Mouse (Mus musculus) heart, adult 11 months (tissue): ENCODE measurements at regions not wholly inside any gene's neighbourhood (a gene's known extent, or its start where the extent isn't known, plus 50 kb on each side); places are given as distances from the start of the nearest gene placed in this dataset.
A peak's percentile ranks its signal among the peaks of the same experiment; 100 is the strongest.

Experiments used
- DNase-seq: peaks from one replicate; pipeline ENCODE4 v3.0.0; 2022

DNA sequence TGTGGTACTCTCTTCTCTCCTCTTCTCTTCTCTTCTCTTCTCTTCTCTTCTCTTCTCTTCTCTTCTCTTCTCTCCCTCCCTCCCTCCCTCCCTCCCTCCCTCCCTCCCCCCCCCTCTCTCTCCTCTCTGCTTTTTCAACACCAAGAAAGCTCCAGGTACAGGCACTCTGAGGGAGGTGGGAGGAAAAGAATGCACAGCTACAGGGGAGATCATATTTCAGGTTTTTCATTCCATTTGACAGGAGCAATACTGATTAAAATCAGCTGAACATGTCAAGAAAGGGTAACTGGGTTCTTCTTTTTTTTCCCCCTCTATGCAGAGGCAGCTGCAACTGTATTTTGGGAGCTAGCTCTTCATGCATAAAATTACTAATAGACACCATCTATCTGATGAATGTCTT lies 368.8 kb upstream of the Rack1 start:
- no peak for DNase-seq

DNA sequence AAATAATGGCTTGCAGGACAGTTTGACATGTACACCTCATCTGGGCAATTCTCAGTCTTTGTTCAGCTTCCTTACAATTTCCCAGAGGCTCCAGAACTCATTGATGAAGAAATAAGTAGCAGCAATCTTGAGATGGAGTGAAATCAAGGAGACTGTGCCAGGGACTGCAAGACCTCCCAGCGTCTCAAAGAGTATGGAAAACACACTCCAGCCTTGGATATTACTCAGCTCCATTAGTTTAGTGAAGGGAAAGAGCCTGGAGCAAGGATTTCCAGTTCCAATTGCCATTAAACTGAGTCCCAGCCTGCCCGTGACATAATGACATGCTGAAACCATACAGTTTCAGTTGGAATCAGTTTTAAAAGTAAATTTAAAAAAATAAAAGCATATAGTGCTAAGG lies 372.7 kb upstream of the Rack1 start:
- DNase-seq, result no peak

DNA sequence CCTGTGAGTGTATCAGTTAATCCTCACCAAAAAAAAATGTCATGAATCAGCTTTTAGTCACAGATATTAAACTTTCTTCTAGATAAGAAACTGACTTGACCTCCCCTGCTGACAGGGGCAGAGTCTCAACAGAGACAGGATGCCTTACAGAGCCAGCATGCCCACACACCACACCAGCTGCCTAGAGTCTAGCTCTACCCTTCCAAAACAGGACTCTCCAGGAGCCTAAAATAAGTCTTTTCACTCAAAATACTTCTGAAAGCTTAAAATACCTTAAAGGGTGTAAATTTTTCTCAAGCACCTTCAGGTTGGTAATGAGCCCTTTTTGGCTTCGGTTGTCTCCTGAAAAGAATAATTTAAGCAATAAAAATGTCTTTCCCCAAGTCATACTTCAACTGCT lies 373.7 kb upstream of the Rack1 start:
- DNase-seq, result no peak

DNA sequence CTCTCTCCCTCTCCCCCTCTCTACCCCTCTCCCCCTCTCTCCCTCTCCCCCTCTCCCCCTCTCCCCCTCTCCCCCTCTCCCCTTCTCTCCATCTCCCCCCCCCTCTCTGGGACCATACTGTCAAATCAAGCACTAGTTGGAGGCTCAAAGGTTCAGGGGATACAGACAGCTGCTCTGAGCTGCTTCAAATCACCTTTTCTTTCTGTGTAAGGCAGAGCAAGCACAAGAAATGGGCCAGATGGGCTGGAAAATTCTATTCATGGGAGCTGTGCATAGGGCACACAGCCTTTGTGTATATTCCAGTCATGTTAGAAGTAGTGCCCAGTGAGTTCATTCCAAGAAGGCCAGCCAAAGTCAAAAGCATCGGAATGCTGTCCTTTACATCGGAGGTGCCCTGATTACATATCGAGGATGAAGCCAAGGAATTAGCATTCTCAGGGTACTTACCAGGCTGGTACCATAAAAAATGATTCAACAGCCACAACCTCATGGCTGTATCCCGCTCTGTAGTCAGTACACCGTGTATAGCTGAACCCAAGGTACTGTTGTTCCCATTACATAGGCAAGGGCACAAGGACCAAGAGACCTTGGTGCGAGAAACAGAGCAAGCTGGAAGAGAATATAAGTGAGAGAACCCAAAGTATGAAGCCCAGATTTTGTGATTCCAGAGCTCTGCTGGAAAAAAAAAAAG lies 381.9 kb upstream of the Rack1 start:
- no peak for DNase-seq

DNA sequence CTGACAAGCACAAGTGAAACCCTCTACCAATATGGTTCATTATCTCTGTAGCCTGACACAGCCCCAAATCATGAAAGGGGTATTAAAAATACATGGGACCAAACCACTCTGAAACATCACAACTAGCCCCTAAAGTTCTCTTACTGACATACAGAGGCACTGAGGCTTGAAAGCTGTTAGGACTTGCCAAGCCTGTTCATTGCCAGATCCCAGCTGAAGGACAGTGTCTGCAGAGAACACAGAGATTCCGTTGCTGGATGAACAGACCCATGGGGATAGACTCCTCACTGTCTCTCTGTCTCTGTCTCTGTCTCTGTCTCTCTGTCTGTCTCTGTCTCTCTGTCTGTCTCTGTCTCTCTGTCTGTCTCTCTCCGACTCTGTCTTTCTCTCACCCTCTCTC lies 382.5 kb upstream of the Rack1 start:
- no peak for DNase-seq

DNA sequence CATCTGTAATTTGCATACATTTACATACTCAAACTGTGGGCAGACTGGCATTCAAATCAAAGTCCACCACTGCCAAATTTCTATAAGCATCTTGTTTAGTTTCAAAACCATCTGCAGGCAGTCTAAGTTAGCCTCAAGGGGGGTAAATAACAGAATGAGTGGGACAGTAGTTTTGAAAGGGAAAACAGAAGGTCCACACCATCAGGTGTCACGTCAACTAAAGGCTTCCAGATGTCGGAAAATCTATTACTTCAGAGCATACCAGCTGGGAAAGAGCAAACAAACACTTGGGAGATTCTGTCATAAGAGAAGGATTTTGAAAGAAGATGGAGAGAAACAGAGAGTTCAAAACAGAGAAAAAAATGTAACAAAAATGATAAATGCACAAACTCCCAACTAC lies 402.1 kb upstream of the Rack1 start:
- DNase-seq, result no peak

DNA sequence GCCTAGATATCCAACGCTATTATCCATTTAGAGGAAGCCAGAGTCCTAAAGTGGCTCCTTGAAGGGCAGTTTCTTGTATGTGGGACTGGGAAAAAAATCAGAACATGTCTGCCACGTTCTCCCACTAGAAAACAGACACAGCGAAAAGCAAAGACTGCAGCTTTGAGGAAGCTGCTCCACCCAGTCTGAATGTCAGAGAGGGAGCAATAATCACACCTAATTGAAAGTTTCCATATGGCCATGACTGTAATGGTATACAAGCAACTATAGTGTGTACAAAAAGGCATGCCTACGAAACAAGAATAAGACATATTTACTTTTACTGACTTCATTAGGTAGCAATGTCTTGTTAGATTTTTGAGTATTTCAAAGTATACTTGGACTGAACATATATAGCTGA lies 392.7 kb upstream of the Sgcd start:
- no peak for DNase-seq

DNA sequence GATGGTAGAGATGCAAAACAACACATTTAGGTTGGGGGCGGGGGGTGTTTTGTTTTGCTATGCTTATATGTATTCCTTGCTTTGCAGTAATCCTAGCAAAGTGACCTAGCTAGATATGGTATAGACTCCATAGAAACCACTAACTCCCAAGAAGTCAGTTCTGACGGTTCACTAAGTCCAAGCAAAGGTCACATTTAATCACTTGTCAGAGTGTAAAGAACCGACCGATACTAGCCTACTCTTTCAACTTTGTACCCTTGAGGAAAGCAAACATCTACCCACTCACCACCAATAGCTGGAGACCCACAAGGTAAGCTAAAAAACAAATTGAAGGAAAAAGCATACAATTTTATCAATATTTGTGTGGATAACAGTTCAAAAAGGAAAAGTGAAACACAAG lies 389.3 kb upstream of the Sgcd start:
- no peak for DNase-seq

DNA sequence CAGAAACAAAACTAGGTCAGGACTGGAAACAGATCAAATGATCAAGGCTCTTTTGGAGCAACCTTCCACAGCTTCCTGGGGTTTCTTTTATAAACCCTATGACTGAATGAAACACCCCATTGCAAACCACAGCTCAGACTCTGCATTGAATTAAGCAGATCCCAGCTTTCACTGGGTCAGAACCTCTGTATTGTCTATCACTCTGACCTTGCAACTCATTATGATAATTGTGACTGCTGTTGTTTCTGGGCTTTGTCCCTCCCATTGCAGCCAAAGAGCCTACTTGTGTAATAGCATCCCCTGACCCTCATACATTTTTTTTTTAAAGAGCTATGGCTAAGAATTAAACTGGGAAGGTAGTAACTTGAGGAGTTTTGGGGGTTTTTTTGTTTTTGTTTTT lies 388.5 kb upstream of the Sgcd start:
- no peak for DNase-seq

DNA sequence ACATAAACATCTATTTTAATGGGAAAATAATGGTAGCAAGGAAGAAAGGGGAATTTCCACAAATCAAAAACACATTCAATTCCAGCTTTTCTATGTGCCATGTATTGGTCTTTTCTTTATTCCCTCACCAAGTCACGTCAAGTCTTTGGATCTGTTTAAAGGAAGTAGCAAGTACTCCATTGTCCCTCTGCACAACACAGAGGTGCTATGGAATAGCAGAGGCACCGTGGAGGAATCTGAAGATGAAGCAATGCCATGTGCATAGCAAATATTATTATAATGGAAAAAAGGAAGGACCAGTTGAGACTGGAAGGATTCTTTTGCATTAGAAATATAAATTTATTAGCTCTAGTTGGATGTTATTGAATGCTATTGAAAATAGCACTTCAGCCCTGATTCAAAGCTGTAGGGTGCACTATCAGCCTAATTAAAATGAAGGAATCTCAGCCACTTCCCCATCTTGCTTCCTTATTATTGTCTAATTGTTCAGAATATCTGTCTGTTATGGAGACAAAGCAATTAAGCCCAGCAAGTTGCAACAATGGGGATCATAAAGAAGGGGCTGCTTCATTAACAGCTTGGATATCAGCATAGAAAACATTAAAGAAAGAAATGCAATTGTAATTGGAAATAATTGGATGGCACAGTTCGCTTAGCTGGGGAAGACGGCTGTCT lies 362.7 kb upstream of the Sgcd start:
- DNase-seq, result no peak

DNA sequence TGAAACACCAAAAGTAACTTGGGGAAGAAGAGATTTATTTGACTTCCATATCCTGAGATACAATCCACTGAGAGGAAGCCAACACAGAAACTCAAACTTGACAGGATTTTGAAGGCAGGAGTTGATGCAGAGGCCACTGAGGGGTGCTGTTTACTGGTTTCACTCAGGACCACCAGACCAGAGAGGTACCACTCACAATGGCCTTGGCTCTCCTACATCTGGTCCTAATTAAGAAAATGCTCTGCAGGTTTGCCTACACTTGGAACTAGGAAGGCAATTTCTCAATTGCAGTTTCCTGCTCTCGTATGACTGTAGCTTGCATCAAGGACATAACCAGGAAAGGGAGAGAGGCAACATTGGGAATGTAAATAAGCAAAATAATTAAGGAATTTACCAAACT lies 325.7 kb upstream of the Sgcd start:
- no peak for DNase-seq

DNA sequence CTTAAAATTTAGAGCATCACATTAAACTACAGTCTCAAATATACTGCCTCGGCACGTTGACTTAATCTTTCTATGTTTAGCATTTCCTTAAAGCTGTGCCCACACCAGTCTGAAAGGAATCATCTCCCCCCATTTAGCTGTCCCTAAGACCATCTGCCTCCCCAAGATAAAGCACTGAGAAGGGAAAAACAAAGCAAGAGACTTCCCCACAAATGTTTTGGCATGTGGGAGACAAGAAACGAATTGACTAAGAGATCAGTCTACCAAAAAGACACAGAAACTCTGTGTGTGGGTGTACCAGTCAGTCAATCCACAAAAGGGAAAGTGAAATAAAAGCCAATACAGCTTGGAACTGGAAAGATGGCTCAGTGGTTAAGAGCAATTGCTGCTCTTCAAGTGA lies 306.6 kb upstream of the Sgcd start:
- DNase-seq, result no peak

DNA sequence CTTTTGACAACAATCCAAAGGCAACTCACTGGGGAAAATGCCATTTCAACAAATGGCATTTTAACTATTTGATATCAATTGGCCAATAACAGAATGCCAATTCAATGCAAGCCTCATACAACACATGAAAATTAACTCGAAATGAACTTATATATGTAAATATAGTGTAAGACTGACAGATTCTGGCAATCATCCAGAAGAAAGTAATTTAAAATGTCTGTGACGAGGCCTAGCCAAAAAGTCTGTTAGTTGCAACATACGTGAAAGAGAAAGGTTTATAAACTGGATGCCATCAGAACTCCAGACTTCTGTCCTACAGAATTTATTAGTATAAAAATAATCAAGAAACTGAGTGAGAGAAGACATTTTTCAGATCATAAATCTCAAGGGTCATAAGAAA lies 273.7 kb upstream of the Sgcd start:
- no peak for DNase-seq

DNA sequence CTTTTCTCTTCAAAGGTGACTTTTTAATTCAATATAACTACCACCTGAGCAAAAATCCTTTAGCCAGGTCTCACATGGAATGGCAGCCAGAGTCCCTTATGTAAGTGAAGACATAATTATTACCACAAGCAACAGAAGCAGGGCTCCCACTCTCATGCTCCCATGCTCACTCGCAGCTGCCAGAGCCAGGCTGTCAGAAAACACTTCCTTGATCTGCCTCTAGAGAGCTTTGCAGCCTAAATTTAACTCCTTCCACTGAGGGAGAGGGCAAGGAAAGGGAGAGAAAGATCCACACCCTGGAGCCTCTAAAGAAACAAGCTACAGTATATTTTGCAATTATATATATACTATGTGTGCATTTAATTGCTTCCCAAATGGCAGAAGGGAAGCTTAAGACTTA lies 272.3 kb upstream of the Sgcd start:
- DNase-seq, result no peak

DNA sequence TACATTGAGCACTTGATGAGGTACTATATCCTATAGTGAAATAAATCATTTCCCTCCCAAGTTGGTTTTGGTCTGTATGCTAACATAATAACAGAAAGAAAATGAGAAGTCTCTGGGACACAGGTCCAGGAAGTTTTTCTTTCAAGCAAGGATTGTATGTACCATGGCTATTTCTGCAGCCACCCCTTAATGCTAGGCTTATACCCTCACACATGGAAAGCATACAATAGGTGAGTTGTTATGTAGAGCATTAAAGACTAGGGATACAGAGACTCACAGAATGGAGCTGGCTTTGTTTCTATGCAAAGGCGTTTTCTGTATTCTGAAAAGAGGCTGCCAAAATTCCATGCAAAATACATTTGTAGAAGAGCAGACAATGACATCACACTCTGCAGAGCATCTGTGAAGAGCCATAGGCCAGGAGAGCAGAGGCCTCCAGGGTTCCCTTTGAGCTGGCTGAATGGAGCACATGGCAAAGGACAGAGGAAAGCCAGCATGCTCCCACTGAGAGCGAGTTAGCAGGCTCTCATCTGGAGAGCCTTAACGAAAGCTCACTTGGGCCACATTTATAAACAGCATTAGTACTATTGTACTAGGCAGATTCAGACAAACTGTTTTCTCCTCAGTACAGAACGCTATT lies 262.0 kb upstream of the Sgcd start:
- peak; percentile 92 for DNase-seq

DNA sequence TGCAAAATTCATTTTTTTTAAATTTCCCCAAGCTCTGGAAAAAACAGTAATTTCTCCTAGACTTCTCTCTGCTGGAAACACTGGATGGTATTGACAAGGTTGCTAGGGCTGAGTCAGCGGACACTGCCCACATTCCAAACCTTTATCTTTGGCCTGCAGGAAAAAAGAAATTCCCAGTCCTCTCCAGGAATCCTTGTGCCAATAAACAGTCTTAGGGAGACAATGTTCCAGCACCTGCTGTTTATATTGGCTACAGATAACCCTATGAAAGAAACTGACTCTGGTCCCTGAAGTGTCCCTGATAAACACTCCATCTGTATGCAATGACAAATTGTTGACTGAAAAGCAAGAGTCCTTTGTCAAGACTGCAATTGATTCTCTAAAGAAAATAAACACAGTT lies 260.5 kb upstream of the Sgcd start:
- peak; percentile 98 for DNase-seq

DNA sequence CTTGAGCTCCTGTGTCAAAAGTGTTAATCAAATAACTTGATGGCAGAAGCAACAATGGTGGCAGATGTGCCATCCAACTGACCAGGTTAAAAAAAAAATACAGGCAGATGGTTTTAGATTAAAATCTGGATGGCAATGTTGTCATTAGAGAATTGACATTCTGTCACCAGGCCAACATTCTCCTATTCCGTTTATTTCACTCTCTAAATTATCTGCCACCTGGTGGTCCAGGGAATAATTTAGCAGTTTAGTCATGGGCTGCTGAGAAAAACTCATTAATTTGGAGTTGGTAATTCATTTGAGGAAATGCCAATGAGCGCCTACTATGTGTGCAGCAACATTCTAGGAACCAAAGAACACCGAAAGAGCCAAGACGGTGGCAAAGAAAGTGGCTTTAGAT lies 232.4 kb upstream of the Sgcd start:
- DNase-seq, result no peak

DNA sequence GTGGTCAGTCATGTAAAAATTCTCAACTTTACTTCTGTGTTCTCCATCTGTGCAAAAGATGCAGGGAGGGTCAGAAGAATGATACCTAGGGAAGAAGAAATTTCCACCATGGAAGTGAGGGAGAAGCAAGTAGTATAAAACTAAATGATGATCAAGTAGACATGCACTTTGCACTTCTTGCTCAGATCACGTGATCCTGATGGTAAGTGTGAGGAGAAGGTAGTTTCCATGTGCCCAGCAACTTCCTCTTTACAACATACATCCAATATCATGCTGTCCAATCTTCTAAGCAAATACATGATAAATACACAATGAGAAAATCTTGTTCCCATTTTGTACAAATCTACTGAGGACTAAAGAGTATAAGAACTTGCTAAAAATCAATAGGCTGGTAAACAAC lies 230.4 kb upstream of the Sgcd start:
- no peak for DNase-seq

DNA sequence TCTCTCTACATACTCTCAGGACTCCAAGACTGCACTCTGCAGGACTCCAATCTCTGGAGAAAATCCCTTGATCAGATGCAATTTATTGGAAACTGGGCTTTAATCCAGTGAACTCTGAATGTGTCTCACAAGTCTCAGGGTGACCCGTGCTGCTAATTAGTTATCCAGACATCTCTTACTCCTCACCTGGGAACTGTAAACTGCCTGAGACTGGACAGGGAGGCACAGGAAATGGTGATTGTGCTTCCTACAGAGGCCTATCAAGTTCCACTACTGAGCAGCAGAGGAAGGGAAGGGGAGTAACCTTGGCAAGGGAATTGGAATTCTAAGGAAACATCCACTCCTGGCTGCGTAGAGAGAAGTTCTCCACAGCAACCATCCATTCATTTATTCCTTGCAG lies 228.0 kb upstream of the Sgcd start:
- peak; percentile 80 for DNase-seq

DNA sequence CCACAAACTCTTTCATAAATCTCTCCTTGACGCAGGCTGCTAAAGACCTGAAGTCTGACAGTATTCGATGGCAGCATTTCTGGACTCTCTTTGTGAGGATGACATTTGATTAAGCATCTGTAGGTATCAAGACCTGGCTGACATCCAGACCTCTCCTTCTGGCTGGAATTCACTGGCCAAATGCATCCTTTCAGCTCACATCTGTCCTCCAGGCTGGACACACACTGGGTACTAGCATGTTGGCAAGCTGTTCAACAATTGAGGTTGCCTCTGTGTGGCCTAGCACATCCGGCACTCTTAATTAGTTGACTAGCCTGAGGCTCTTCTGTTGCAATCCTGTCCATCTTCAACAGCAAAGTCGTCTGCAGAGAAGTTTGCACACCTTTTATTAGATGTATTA lies 197.8 kb upstream of the Sgcd start:
- no peak for DNase-seq

DNA sequence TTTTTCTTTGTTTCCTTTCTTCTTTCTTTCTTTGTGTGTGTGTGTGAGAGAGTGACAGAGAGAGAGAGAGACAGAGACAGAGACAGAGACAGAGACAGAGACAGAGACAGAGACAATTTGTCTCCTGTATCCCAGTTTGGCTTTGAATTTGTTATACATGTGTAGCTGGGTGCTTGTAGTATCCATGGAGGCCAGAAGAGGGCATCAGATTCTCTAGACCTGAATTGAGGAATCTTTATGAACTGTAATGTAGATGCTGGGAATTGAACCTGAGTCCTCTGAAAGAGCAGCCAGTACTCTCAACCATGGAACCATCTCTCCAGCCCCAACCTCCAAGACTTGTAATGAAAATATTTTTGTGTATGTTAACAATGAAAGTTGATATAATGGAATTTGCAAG lies 190.2 kb upstream of the Sgcd start:
- DNase-seq, result no peak

DNA sequence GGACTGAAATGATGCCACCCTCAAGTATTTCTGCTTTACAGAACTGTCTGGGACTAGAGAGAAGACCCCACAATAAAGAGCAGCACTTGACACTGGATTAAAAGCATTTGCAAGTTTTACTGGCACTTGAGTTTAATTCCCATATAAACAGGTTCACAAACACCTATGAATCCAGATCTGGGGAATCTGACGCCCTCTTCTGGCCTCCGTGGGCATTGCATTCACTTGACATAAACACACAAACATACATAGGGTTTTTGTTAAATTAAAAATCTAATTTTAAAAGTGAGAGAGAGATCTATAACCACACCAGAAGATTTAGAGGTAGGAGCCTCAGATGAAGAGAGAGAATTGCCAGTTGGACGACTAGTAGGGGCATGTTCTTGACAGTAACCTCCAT lies 189.4 kb upstream of the Sgcd start:
- no peak for DNase-seq

DNA sequence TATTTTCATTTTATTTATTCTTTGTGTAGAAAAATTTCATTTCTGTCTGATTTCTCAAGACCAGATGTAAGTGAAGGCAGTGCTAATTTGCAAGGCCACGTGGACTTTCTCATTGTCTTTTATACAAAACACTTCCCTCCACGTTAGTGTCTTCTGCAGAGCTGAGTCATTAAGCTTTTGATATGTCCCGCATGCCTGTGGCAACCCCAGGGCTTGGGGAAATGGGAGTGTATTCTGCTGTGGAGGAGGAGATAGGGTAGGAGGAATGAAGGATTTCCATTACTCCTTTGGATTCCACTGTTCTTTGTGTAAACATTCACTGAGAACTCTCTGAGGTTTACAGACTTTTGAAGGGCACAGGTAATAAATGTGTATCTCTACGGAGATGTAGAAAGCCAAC lies 187.7 kb upstream of the Sgcd start:
- no peak for DNase-seq

DNA sequence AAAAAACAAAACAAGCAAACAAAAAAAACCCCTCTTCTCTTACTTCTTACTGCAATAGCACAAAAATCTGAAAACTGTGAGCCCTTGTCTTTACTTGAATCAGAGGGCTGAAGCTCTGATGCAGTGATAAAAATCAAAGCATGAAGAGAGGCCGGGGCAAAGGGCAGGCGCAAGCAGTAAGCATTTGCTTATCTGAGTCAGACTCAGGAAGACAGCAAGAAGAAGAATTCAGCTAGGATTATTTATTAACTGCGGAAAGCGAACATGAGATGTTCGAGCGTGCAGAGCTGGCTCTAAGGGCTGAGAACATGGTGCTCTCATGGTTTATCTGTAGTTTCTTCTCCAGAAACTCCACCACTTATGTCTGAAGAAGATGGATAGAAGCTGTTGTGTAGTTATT lies 163.4 kb upstream of the Sgcd start:
- no peak for DNase-seq

DNA sequence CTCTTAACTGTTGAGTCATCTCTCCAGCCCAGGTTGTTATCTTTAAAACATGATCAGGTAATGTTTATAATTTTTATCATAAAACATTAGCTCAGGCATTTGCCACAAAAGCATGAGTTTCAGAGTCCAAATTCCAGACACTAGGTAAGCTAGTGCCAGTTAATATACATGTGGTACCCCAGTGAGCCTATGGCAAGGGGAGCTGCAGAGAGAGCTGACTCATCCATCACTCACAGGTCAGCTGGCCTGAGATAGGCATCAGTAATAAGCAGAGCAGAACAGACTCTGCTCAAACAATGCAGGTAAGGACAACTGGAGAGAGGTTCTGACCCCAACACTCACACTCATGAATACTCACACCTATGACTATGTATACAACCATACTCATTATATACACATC lies 144.6 kb upstream of the Sgcd start:
- no peak for DNase-seq
